Mouse (Mus musculus) hindbrain, embryonic 12.5 days (tissue): ENCODE data around the gene S100a6. TPM values are rescaled to one million over a fixed set of nuclear protein-coding genes. Genes with fewer than 3 reads are reported as not detected.

Source experiments
- ATAC-seq: fragments of 200-750 bp; cut with Nextera tagmentation; 2 replicates; pipeline ENCODE4 v1.8.0; 2017; ENCODE audit warnings: moderate TSS enrichment; ENCODE audit not compliant: low FRiP score
- H3K27ac ChIP-seq: fragments of 300-500 bp; sonication (generic); 2 replicates; pipeline ENCODE4 v1.5.1; 2016; ENCODE audit warnings: mild to moderate bottlenecking
- H3K27me3 ChIP-seq: fragments of 300-500 bp; sonication (generic); 2 replicates; pipeline ENCODE4 v1.6.1; 2016; ENCODE audit warnings: mild to moderate bottlenecking
- H3K36me3 ChIP-seq: fragments of 300-500 bp; sonication (generic); 2 replicates; pipeline ENCODE4 v1.6.1; 2016; ENCODE audit warnings: mild to moderate bottlenecking
- H3K4me1 ChIP-seq: fragments of 300-500 bp; sonication (generic); 2 replicates; pipeline ENCODE4 v1.6.1; 2016
- H3K4me2 ChIP-seq: fragments of 300-500 bp; sonication (generic); replicated peaks from 2 replicates; pipeline ENCODE4 v1.6.1; 2016; ENCODE audit warnings: mild to moderate bottlenecking
- H3K4me3 ChIP-seq: fragments of 300-500 bp; sonication (generic); 2 replicates; pipeline ENCODE4 v1.5.1; 2016; ENCODE audit warnings: mild to moderate bottlenecking
- H3K9ac ChIP-seq: fragments of 300-500 bp; sonication (generic); 2 replicates; pipeline ENCODE4 v1.6.1; 2016; ENCODE audit warnings: mild to moderate bottlenecking, moderate library complexity
- H3K9me3 ChIP-seq: fragments of 300-500 bp; sonication (generic); replicated peaks from 2 replicates; pipeline ENCODE4 v1.6.1; 2016; ENCODE audit warnings: mild to moderate bottlenecking
- WGBS: fragments of 180-500 bp; shearing (Covaris S2); methylation state at CpG from one replicate; pipeline ENCODE4 v1.1.7; 2016; 5-methylcytosine and 5-hydroxymethylcytosine counted together
- polyA plus RNA-seq: library from polyadenylated mRNA; unstranded; fragments of >200 nt; fragmentation: Nextera tagmentation; extraction: Ambion mirVana; gene quantifications from 2 replicates; pipeline ENCODE4 v1.2.1, GENCODE M21; 2016

Gene S100a6
- polyA plus RNA-seq, 1 experiment from 2014 or later: 30.3 TPM

DNA sequence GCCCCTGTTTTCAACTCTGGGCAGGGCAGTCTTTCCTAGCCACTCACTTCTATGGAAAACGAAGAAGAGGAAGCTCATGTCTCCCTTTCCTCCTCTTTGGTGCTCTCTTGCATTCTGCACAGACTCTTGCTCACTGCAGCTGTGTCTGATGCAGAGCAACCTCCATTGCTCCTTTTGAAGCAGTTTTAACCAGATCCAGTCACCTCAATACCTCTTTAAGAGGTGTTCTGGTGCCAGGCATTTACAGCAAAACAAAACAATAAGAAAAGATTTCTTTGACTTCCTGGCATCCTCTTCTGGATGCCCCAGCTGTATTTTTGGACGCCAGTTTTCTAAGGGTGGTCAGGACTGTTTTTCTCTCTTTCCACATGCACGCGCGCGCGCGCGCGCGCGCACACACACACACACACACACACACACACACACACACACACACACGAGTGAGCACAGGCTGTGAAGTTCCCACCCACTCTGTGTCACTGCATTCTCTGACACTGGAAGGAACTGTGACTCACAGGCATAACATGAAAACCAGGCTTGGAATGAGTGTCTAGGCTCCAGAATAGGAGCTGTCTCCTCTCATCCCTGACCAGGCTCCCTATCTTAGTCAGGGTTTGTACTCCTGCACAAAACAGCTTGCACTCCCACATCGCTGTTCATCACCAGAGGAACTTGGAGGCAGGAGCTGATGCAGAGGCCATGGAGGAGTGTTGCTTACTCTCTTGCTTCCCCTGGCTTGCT is 25.2 kb upstream of the S100a6 start:
- H3K4me2 ChIP-seq: no peak overlapping the region
- no peaks in the 10 kb centered on the region for H3K4me1 ChIP-seq
- ATAC-seq: no peak
- H3K36me3 ChIP-seq: no peaks in the 10 kb centered on the region
- H3K9ac ChIP-seq: no peak overlapping the region
- no peaks in the 10 kb centered on the region for H3K9me3 ChIP-seq
- no peak overlapping the region for H3K27ac ChIP-seq
- H3K4me3 ChIP-seq: no peak overlapping the region
- H3K27me3 ChIP-seq: no peaks in the 10 kb centered on the region
- 89% methylated on average over 14 of the region's 14 CpGs for WGBS

DNA sequence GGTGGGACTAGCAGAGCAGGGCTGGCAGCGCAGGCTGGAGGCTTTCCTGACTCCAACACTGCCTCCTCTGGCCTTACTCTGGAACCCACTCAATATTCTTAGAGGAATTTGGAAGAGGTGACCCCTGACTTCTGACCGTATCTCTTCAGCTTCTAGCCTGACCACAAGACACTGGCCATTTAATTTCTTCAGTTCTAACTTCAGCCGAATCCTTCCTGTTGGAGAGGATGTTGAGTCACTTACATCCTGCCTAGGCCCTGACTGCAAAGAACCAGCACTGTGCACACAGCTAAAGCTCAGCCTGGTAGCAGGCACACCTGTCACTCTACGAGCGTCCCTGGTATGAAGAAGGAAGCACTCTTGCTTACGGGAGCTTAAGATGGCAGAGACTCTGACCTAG is 23.3 kb upstream of the S100a6 start:
- 88% methylated on average over 6 of the region's 6 CpGs for WGBS
- Histone ChIP-seq H3K27ac (no peak overlapping the region), H3K36me3 (no peaks in the 10 kb centered on the region), H3K4me3 (no peak overlapping the region), H3K9ac (no peak overlapping the region), H3K4me1 (no peaks in the 10 kb centered on the region), H3K9me3 (no peaks in the 10 kb centered on the region), H3K4me2 (no peak overlapping the region), H3K27me3 (no peaks in the 10 kb centered on the region)
- ATAC-seq: no peak

DNA sequence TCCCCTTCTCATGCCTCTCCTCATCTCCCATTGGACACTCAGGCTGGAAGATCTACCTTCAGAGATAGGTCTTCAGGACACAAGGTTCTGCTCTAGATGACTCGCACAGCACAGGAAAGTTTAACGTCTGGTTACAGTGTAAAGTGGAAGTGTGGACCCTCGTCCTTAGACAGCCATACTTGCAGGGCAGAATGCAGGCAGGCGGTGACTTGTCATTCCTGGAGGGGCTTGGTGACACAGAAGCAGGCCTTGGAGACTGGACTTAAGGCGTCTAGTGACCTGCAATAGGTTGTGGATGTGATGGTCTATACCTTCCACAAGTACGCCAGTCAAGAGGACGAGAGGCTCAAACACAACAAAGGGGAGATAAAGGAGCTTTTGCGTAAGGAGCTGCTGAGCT is 22.7 kb upstream of the S100a6 start, which contains the start of gene S100a2:
TSS of gene S100a2 (plus strand) at position 301 of the 400 bp plus-strand sequence.
- Histone ChIP-seq H3K9ac (no peak within 1 kb of the TSS), H3K36me3 (no peaks in the 10 kb centered on the region), H3K4me1 (no peaks in the 10 kb centered on the region), H3K9me3 (no peaks in the 10 kb centered on the region), H3K27me3 (no peaks in the 10 kb centered on the region), H3K27ac (no peak within 1 kb of the TSS), H3K4me3 (no peak within 1 kb of the TSS), H3K4me2 (no peak within 1 kb of the TSS)
- ATAC-seq: no peak
- whole genome bisulfite sequencing: 88% methylated on average over 8 of the region's 8 CpGs

DNA sequence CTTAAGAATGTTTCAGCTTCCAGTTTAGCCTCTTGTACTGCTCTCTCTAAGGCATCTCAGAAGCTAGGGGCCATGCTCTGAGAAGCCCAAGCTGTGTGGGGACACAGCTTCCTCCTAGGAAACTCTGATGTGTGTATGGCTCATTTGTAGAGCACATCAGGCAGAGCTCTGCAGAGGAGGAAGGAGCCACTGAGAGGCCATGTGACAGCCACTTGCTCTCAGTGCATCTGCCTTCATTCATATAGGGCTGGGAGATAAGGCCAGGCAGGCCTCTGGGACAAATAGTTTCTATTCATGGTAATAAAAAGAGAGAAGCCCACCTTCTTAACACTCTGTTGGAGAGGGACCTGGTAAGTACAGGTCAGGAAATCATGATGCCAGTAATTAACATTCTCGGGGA is 18.2 kb upstream of the S100a6 start:
- ATAC-seq: no peak
- no peak overlapping the region for H3K9ac ChIP-seq
- no peak overlapping the region for H3K27ac ChIP-seq
- no peaks in the 10 kb centered on the region for H3K27me3 ChIP-seq
- no peaks in the 10 kb centered on the region for H3K36me3 ChIP-seq
- H3K4me1 ChIP-seq: no peaks in the 10 kb centered on the region
- no peak overlapping the region for H3K4me3 ChIP-seq
- no peaks in the 10 kb centered on the region for H3K9me3 ChIP-seq
- 62% methylated on average over 1 of the region's 1 CpGs for whole genome bisulfite sequencing
- no peak overlapping the region for H3K4me2 ChIP-seq

DNA sequence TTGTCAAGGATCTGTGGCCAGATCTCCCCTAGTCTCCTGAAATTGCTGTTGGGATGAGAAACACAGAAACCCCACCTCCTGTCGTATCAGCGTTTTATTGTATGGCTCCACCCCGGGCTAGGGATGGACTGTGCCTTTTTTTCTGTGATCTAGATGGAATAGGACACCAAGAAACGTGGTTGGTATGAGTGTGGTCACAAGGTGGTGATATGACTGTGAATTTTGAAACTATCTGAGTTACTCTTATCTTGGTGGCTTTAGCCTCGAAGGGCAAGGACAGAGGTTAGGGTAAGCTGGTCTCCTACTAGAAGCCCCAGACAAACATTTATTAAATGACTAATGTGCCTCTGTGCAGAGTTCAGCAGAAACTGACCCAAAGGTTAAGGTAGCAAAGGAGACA is 17.1 kb upstream of the S100a6 start:
- WGBS: 78% methylated on average over 5 of the region's 5 CpGs
- H3K27me3 ChIP-seq: no peaks in the 10 kb centered on the region
- no peaks in the 10 kb centered on the region for H3K36me3 ChIP-seq
- H3K4me2 ChIP-seq: no peak overlapping the region
- no peak overlapping the region for H3K27ac ChIP-seq
- no peak overlapping the region for H3K9ac ChIP-seq
- H3K4me1 ChIP-seq: no peaks in the 10 kb centered on the region
- no peaks in the 10 kb centered on the region for H3K9me3 ChIP-seq
- no peak overlapping the region for H3K4me3 ChIP-seq
- ATAC-seq: no peak

DNA sequence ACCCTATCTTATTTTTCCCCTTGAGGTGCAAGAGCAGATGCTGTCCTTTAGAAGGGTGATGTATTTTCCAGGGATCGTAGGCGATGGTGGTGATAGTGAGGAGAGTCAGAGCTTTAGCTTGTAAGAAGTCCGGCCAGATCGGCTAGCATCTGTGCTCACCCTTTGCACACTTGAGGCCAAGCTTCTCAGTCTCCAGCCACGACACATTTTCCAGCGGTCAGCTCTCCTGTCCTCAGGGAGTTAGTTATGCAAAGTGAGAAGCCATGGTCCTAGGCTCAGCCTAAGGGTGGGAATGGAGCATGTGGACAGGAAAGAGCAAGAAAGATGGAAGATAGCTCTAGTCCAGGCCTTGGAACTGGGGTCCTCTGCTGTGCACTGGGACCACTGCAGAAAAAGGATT is 15.9 kb upstream of the S100a6 start:
- H3K27me3 ChIP-seq: no peaks in the 10 kb centered on the region
- no peaks in the 10 kb centered on the region for H3K36me3 ChIP-seq
- H3K9ac ChIP-seq: no peak overlapping the region
- WGBS: 82% methylated on average over 6 of the region's 6 CpGs
- no peak overlapping the region for H3K27ac ChIP-seq
- no peak overlapping the region for H3K4me2 ChIP-seq
- no peak overlapping the region for H3K4me3 ChIP-seq
- no peaks in the 10 kb centered on the region for H3K4me1 ChIP-seq
- ATAC-seq: no peak
- H3K9me3 ChIP-seq: no peaks in the 10 kb centered on the region

DNA sequence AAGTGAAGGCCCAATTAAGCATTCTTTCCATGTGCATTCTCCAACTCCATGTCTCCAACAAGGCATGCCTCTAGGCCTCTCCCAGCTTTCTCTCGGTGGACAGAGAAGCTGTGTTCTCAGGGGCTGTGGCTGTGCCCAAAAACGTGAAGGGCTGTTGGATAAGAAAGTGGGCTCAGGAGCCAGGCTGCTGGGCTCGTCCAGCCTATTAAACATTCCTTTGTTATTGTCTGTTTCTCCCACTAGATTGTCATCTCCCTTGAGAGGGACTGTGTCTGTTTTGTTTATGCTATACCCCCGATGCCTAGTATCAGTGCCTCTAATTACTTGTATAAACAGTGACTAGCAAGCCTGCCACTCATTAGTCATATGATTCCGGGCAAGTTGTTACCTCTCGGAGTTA is 14.9 kb upstream of the S100a6 start:
- Histone ChIP-seq H3K4me2 (no peak overlapping the region), H3K27ac (no peak overlapping the region), H3K27me3 (no peaks in the 10 kb centered on the region), H3K9ac (no peak overlapping the region), H3K4me1 (no peaks in the 10 kb centered on the region), H3K4me3 (no peak overlapping the region), H3K9me3 (no peaks in the 10 kb centered on the region), H3K36me3 (no peaks in the 10 kb centered on the region)
- ATAC-seq: no peak
- WGBS: 57% methylated on average over 6 of the region's 6 CpGs

DNA sequence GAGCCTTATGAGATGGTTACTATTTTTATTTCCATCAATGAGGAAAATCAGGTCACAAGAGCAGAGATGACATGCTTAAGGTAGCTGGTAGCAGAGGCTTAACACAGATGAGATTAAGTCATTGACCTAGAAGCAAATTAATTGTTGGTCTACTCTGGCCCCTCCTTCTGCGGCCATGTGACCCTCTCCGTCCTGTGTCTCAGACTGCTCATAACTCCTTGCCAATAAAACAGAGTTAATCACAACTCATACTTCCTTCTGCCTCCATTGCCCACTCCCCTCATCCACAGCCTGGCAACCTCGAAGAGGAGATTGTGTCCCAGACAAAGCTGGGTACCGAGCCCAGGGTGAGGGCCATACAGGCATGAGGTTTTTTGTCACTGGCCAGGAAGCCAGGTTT is 14.5 kb upstream of the S100a6 start:
- 82% methylated on average over 4 of the region's 4 CpGs for WGBS
- no peaks in the 10 kb centered on the region for H3K4me1 ChIP-seq
- no peak overlapping the region for H3K4me3 ChIP-seq
- no peaks in the 10 kb centered on the region for H3K36me3 ChIP-seq
- H3K9ac ChIP-seq: no peak overlapping the region
- no peaks in the 10 kb centered on the region for H3K27me3 ChIP-seq
- ATAC-seq: no peak
- H3K27ac ChIP-seq: no peak overlapping the region
- no peaks in the 10 kb centered on the region for H3K9me3 ChIP-seq
- no peak overlapping the region for H3K4me2 ChIP-seq

DNA sequence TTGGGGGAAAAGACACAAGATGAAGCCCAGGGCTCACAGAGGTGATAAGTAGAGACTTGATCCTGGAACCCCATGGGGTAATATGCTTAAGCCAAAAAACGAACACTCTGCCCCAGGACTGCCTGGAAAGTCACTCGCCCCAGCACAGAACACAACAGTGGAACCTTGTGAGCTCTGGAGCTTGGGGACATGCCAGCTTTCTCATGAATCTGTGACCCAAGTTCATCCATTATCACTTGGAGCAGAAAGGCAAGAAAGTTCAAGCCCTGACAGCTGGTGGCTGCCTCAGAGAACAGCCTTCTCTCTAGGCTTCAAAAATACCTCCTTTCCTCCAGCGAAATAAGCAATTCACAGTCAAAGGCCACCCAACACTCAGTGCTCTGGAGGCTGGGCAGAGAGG is 13.3 kb upstream of the S100a6 start:
- H3K4me3 ChIP-seq: no peak overlapping the region
- ATAC-seq: no peak
- H3K4me2 ChIP-seq: no peak overlapping the region
- H3K9me3 ChIP-seq: no peaks in the 10 kb centered on the region
- H3K27ac ChIP-seq: no peak overlapping the region
- H3K4me1 ChIP-seq: peaks cover 3% of the 10 kb centered on the region; the same call in 1 of the 2 replicates
- no peaks in the 10 kb centered on the region for H3K27me3 ChIP-seq
- 75% methylated on average over 3 of the region's 3 CpGs for WGBS
- H3K36me3 ChIP-seq: no peaks in the 10 kb centered on the region
- H3K9ac ChIP-seq: no peak overlapping the region

DNA sequence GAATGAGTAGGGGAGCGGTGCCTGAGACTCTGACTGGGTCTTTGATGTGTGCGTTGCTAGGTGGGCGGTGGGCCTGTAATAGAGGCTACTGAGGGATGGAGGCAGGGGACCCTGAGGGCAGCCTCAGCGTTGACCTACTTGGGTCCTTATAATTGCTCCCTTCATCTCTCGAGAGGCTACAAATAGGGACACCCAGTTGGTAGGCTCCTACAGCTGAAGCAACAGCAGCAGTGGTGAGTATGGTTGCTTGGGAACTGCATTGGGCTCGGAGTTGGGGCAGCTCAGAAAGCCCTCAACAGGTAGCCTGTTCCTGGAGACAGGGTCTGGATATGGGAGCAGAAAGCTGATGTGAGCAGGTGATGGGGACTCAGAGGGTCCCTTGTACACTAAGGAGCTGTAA is 12.6 kb upstream of the S100a6 start:
- 82% methylated on average over 6 of the region's 6 CpGs for WGBS
- Histone ChIP-seq H3K4me3 (no peak overlapping the region), H3K36me3 (no peaks in the 10 kb centered on the region), H3K4me1 (peaks cover 4% of the 10 kb centered on the region; the same call in 1 of the 2 replicates), H3K27ac (no peak overlapping the region), H3K9me3 (no peaks in the 10 kb centered on the region), H3K4me2 (no peak overlapping the region), H3K27me3 (no peaks in the 10 kb centered on the region), H3K9ac (no peak overlapping the region)
- ATAC-seq: no peak

DNA sequence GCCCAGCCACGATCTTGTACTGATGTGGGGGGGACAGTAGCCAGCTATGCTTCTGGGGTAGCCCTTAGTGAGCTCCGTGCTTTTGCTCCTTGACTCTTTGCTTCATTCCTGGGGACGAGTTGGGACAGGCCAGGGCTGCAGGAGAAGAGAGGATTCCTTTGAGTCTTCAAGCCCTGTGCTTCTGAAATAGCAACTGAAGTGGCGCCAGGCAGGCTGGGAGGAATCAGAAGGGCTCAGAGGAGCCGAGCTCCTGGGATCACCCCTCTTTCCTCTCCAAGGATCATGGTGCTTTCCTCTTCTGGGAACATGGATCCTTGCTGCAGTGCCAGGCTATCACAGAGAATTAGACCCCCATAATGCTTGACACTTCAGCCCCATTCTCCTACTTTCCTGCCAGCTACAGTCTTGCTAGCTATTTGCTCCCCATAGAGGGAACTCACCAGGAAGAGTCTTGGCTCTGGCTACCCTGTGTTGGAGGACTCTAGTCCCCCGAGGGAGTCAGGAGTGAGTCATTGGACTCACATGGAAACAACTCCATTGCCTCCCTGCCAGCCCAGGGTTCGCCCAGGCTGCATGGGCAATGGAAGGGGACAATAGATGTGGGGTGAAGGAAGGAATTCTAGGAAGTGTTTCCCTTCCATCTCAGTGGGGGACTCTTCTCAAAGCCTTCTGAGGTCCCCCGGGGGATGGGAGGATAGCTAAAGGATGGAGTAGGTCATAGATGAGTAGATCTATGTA is 12.1 kb upstream of the S100a6 start:
- Histone ChIP-seq H3K27ac (no peak overlapping the region), H3K4me1 (peaks cover 4% of the 10 kb centered on the region; the same call in 1 of the 2 replicates), H3K27me3 (no peaks in the 10 kb centered on the region), H3K4me2 (no peak overlapping the region), H3K9me3 (no peaks in the 10 kb centered on the region), H3K36me3 (no peaks in the 10 kb centered on the region), H3K4me3 (no peak overlapping the region), H3K9ac (no peak overlapping the region)
- WGBS: 83% methylated on average over 8 of the region's 8 CpGs
- ATAC-seq: no peak

DNA sequence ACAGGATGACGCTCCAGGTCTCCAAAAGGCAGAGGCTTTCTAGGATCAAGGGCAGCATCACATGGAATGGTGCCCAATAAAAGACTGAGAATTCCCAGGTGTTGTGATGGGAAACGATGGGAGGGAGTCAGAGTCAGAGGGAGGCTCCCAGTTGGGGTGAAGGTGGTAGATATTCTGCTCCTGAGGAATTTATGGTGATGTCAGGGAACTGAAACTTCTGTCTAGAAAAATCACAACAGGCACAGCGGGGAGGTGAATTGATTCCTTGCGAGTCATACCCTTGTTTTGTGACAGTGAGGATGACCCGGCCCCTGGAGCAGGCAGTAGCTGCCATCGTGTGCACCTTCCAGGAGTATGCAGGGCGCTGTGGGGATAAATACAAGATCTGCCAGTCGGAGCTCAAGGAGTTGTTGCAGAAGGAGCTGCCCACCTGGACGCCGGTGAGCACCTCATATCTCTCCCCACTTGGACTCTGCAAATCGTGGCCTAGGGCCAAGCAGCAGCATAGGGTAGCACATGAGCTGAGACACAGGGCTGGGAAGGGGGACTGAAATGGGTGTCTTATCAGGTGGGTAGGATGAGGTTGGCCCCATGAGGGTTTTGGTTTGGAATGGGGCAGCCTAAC is 11.1 kb upstream of the S100a6 start, which contains the start of gene Gm42674:
TSS of gene Gm42674 (plus strand) at position 419 of the 625 bp plus-strand sequence.
- H3K4me3 ChIP-seq: no peak within 1 kb of the TSS
- H3K27ac ChIP-seq: no peak within 1 kb of the TSS
- no peak within 1 kb of the TSS for H3K4me2 ChIP-seq
- H3K9me3 ChIP-seq: no peaks in the 10 kb centered on the region
- no peak for ATAC-seq
- H3K4me1 ChIP-seq: peaks cover 4% of the 10 kb centered on the region; the same call in 1 of the 2 replicates
- 83% methylated on average over 11 of the region's 11 CpGs for WGBS
- no peak within 1 kb of the TSS for H3K9ac ChIP-seq
- H3K36me3 ChIP-seq: no peaks in the 10 kb centered on the region
- no peaks in the 10 kb centered on the region for H3K27me3 ChIP-seq
